16 mouse cellular contexts compared by ENCODE assay signal in the genomic region with DNA sequence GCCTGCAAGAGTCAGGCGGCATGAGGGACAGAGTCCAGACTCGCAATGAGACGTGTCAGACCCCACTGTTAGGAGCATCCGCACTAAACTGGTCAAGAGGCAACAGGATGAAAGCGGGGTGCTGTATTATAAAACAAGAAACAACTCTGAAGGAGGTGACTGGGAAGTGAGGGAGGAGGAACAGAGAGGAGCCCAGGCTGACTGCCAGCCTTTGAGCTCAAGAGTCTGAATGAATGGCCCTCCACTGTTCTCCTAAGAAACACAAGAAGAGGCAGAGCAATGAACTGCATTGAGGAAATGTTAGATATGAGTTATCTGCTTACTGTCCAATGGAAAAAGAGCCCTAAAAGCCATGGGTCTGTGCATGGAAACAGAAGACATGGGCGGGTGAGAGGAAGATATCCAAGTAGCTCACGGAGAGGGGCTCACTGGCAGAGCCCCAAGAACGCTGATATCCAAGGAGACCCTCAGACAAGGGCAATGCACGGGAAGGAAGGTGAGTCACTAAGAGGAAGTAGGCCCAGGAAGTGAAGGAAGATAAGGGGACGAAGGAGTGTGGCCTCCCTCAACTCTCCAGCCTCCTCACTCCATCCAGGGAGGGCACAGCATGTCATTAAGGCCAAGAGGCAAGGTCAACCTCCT. TPM values are rescaled to one million over a fixed set of nuclear protein-coding genes. Genes with fewer than 3 reads are reported as not detected.
A peak's percentile ranks its signal among the peaks of the same experiment; 100 is the strongest.
DNase-seq lines count a peak whose midpoint lies in the region; ATAC-seq and TF ChIP-seq lines count a peak whose summit lies in the region.
"Had no signal": no experiment of that assay in that cellular context is flagged by ENCODE, and none has a peak within 500 bp of the region (broad histone marks: within the 10 kb centered on the region; RNA-seq: fewer than 3 reads in every experiment).

No protein-coding gene starts in this region.

- intact Hi-C loops in heart, adult 2 months (cut with DNase I) = no loop called here
- intact Hi-C loops in left cerebral cortex, adult 2 months (cut with DNase I) = no loop called here
- intact Hi-C loops in left cerebral cortex, postnatal 14 days (cut with DNase I) = loop anchor here (5.0 to 10.0 kb wide), 3 partner anchors 77 to 489 kb away; no protein-coding TSS in a partner anchor

- H3K79me2 ChIP-seq in heart, adult 2 months (replicated peaks; ENCODE audit: control insufficient read depth, insufficient read depth, low read length) = no peaks in the 10 kb centered on the region

- H3K27me3 ChIP-seq in heart, embryonic 11.5 days (ENCODE audit: control insufficient read depth, insufficient read depth, low read length) = no peaks in the 10 kb centered on the region
- no peaks in the 10 kb centered on the region for H3K27me3 ChIP-seq in heart, adult 2 months (ENCODE audit: control insufficient read depth, insufficient read depth, low read length)
- no peaks in the 10 kb centered on the region for H3K27me3 ChIP-seq in midbrain, embryonic 11.5 days (ENCODE audit: control insufficient read depth, insufficient read depth, low read length)
- H3K27me3 ChIP-seq: heart, embryonic 13.5 days; limb, embryonic 13.5 days had no signal

- 0 out of 2 replicates have a peak, but pooled peaks cover 1% of the 10 kb centered on the region for H3K36me3 ChIP-seq in heart, embryonic 11.5 days (ENCODE audit: control insufficient read depth, insufficient read depth, low read length)
- H3K36me3 ChIP-seq in heart, adult 2 months (ENCODE audit: control insufficient read depth, insufficient read depth, low read length) = no peaks in the 10 kb centered on the region
- H3K36me3 ChIP-seq in midbrain, embryonic 11.5 days (ENCODE audit: control insufficient read depth, insufficient read depth, low read length) = no peaks in the 10 kb centered on the region
- H3K36me3 ChIP-seq: limb, embryonic 13.5 days had no signal

- no peak overlapping the region for H3K27ac ChIP-seq in heart, embryonic 11.5 days (ENCODE audit: low read depth, low read length)
- no peak overlapping the region for H3K27ac ChIP-seq in heart, adult 2 months
- peak overlapping the region; percentile 28; the same call in 1 of the 2 replicates for H3K27ac ChIP-seq in left cerebral cortex, adult 2 months
- no peak overlapping the region for H3K27ac ChIP-seq in midbrain, embryonic 11.5 days (ENCODE audit: low read depth, low read length)
- H3K27ac ChIP-seq: heart, embryonic 13.5 days; hindbrain, postnatal 0 days; limb, embryonic 13.5 days; liver, embryonic 14.5 days; stomach, postnatal 0 days had no signal

- WGBS in heart, embryonic 11.5 days (ENCODE audit: insufficient replicate concordance) = 69% methylated on average over 10 of the region's 10 CpGs
- WGBS in heart, adult 2 months = 55% methylated on average over 10 of the region's 10 CpGs
- WGBS in midbrain, embryonic 11.5 days = 89% methylated on average over 10 of the region's 10 CpGs

- TF ChIP-seq POLR2A in heart, adult 2 months (IDR thresholded peaks at IDR 0.05; ENCODE audit: insufficient read depth, low read depth, low read length) = no peak

- no peaks in the 10 kb centered on the region for H3K9me3 ChIP-seq in heart, embryonic 11.5 days (replicated peaks; ENCODE audit: control insufficient read depth, low read length)
- no peaks in the 10 kb centered on the region for H3K9me3 ChIP-seq in midbrain, embryonic 11.5 days (ENCODE audit: control insufficient read depth, low read length)
- H3K9me3 ChIP-seq: heart, embryonic 13.5 days; limb, embryonic 13.5 days had no signal

- no peak overlapping the region for H3K4me2 ChIP-seq in heart, embryonic 11.5 days
- H3K4me2 ChIP-seq in midbrain, embryonic 11.5 days = no peak overlapping the region
- H3K4me2 ChIP-seq: heart, embryonic 13.5 days; limb, embryonic 13.5 days had no signal

- 0 out of 2 replicates have a peak, but pooled peaks have one; percentile 49 for ATAC-seq in heart, embryonic 11.5 days (replicated peaks; ENCODE audit: insufficient number of reproducible peaks, low FRiP score, low TSS enrichment)
- ATAC-seq in common myeloid progenitor, adult 5-6 weeks (replicated peaks; ENCODE audit: low read depth, poor library complexity, severe bottlenecking) = peak; percentile 39; the same call in 1 of the 2 replicates
- ATAC-seq in megakaryocyte progenitor cell, adult 5-6 weeks (replicated peaks; ENCODE audit: poor library complexity) = 0 out of 2 replicates have a peak, but pooled peaks have one; percentile 34
- no peak for ATAC-seq in midbrain, embryonic 11.5 days (ENCODE audit: low FRiP score)
- ATAC-seq: hindbrain, postnatal 0 days had no signal

- H3K4me3 ChIP-seq in heart, embryonic 11.5 days (ENCODE audit: low read depth, low read length) = no peak overlapping the region
- H3K4me3 ChIP-seq in heart, adult 2 months = no peak overlapping the region
- H3K4me3 ChIP-seq in left cerebral cortex, adult 2 months = no peak overlapping the region
- no peak overlapping the region for H3K4me3 ChIP-seq in midbrain, embryonic 11.5 days (ENCODE audit: low read depth, low read length)
- H3K4me3 ChIP-seq: heart, embryonic 13.5 days; limb, embryonic 13.5 days had no signal

- H3K4me1 ChIP-seq in heart, embryonic 11.5 days (ENCODE audit: control insufficient read depth, insufficient read depth, low read length) = 0 out of 2 replicates have a peak, but pooled peaks cover 2% of the 10 kb centered on the region
- no peaks in the 10 kb centered on the region; the same call in 1 of the 2 replicates for H3K4me1 ChIP-seq in heart, adult 2 months (ENCODE audit: control insufficient read depth, insufficient read depth, low read length)
- peaks cover 6% of the 10 kb centered on the region for H3K4me1 ChIP-seq in midbrain, embryonic 11.5 days (ENCODE audit: control insufficient read depth, insufficient read depth, low read length)

- TF ChIP-seq CTCF in heart, adult 2 months (IDR thresholded peaks at IDR 0.05) = no peak
- TF ChIP-seq CTCF in left cerebral cortex, adult 2 months (IDR thresholded peaks at IDR 0.05) = no peak

- no peak overlapping the region for H3K9ac ChIP-seq in heart, embryonic 11.5 days (ENCODE audit: low read depth, low read length)
- H3K9ac ChIP-seq in heart, adult 2 months (ENCODE audit: low read depth, low read length) = no peak overlapping the region
- H3K9ac ChIP-seq in midbrain, embryonic 11.5 days (ENCODE audit: low read length) = no peak overlapping the region
- H3K9ac ChIP-seq: heart, embryonic 13.5 days; limb, embryonic 13.5 days; liver, embryonic 14.5 days had no signal

- TF ChIP-seq EP300 in heart, adult 2 months (IDR thresholded peaks at IDR 0.05; ENCODE audit: insufficient read depth, low read depth, low read length) = no peak

- no peak for DNase-seq in heart, adult 2 months
- no peak for DNase-seq in left cerebral cortex, adult 2 months (ENCODE audit: extremely low spot score in 1 of 2, low spot score in 2 of 2)
- DNase-seq in left cerebral cortex, postnatal 14 days (ENCODE audit: low spot score in 2 of 2) = no peak
- no peak for DNase-seq in midbrain, embryonic 11.5 days (ENCODE audit: low spot score, missing footprints)
- DNase-seq: cerebellum, adult 8-10 months; gastrocnemius, postnatal 14 days; kidney, adult 8-10 months; thymus, postnatal 14 days had no signal

RNA-seq across cellular contexts. Expression of a gene that starts 53.1 kb away (rescaled TPM):
- polyA plus RNA-seq in heart, embryonic 11.5 days (2014; fragmentation: Nextera tagmentation; extraction: Ambion mirVana) = 5.4 and 7.0 TPM in 2 replicates
- total RNA-seq in heart, adult 2 months (2021) = 1 to 10 TPM; 1.5 to 1.6 TPM
- 2.3 and 3.4 TPM in 2 replicates for polyA plus RNA-seq in heart, adult 2 months (2012; rRNA removed)
- 1 to 10 TPM; 7.1 to 7.5 TPM for total RNA-seq in left cerebral cortex, adult 2 months (2021)
- total RNA-seq in left cerebral cortex, postnatal 14 days (2021) = 1 to 10 TPM; 8.2 to 9.3 TPM
- total RNA-seq in common myeloid progenitor, adult 5-6 weeks (2017) = 104 and 126 TPM in 2 replicates
- total RNA-seq in megakaryocyte progenitor cell, adult 5-6 weeks (2015) = 46.3 and 54.3 TPM in 2 replicates
- 92.2 and 105 TPM in 2 replicates for total RNA-seq in megakaryocyte progenitor cell, adult 5-6 weeks (2017)
- 1.0 and 1.5 TPM in 2 replicates for polyA plus RNA-seq in midbrain, embryonic 11.5 days (2014; fragmentation: Nextera tagmentation; extraction: Ambion mirVana)

Comparison
In these comparisons a context has a peak if more than half of its experiments do, and no peak if none do; other contexts are left out.
1. RNA of a gene that starts 53.1 kb away (total RNA-seq): 104 to 126 TPM in common myeloid progenitor, adult 5-6 weeks and 46.3 to 105 TPM in megakaryocyte progenitor cell, adult 5-6 weeks; 8.2 to 9.3 TPM in left cerebral cortex, postnatal 14 days, 7.1 to 7.5 TPM in left cerebral cortex, adult 2 months and 1.5 to 1.6 TPM in heart, adult 2 months; every median in the first group is over 4 times any median in the second.